Mouse (Mus musculus): ENCODE measurements around the gene Arhgef12. TPM values are rescaled to one million over a fixed set of nuclear protein-coding genes. Genes with fewer than 3 reads are reported as not detected.

Gene Arhgef12
- polyA plus RNA-seq, 1 experiment from 2014 or later = 8.1 TPM

DNA sequence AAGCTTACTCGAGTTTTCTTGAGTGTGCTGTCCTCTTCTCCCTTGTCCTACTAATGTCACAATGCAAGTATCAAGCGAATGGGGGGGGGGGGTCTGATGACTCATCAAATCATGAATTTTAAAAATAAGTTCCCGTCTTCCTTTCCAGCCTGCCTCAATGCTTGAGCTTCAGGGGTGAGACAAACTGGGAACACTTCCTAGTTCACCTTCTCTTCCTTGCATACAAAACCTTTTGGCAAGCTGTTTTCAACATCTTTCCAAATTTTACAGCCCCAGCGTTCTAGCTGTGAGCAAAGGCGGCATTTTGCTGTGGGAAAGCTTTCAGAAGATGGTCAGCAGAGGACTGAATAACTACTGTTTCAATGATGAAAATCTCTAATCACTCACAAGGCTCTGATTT is 516 bp upstream of the Arhgef12 start:
- no peak overlapping the region for H3K4me3 ChIP-seq (replicated peaks)
- no peaks in the 10 kb centered on the region for H3K27me3 ChIP-seq (replicated peaks)
- peaks cover 13% of the 10 kb centered on the region for H3K4me1 ChIP-seq (replicated peaks)
- no peak for ATAC-seq
- no peak overlapping the region for H3K27ac ChIP-seq
- H3K36me3 ChIP-seq = 0 out of 2 replicates have a peak, but pooled peaks cover 6% of the 10 kb centered on the region
- H3K9ac ChIP-seq = no peak overlapping the region
- 56% methylated on average over 5 of the region's 5 CpGs for WGBS
- H3K9me3 ChIP-seq = no peaks in the 10 kb centered on the region
- peak overlapping the region; percentile 79; the same call in 1 of the 2 replicates for H3K4me2 ChIP-seq (replicated peaks)

DNA sequence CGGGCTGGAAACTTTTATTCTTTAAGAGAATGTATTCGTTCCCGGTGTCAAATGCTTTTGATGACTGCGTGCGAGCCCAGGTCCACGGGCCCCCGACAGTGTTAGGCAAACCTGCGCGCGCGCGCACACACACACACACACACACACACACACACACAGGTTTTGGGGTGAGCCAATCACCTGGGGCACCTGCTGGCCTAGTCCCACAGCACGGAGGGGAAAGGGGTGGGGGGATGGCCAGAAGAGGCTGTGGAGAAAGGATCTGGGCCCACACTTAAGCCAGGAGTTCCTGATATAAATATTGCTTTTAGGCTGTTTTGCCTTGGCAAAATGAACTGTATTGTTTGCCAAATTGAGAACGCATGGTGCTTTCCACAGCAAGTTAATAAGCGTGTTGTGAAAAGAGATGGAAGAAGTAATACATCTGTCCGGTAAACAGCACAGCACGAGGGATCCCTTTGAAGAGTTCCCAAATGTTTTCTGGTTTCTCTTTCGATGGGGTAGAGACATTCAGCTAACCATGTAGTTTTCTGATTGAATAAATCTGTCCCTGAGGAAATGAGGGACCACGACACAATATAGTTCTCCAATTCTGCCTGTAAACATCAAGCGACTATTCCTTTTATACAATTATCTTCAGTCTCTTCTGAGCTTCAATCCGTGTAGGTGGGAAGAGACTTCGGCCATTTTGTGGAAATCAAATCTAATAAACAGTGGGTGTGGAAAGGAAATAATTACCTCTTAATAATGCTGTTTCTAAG is 433 bp downstream of the Arhgef12 start:
- H3K27ac ChIP-seq = peak overlapping the region; percentile 95
- H3K9ac ChIP-seq = peak overlapping the region; percentile 47; the same call in 1 of the 2 replicates
- H3K4me1 ChIP-seq (replicated peaks) = peaks cover 19% of the 10 kb centered on the region
- peak; percentile 37 for ATAC-seq
- H3K4me2 ChIP-seq (replicated peaks) = peak overlapping the region; percentile 79
- H3K9me3 ChIP-seq = no peaks in the 10 kb centered on the region
- H3K27me3 ChIP-seq (replicated peaks) = no peaks in the 10 kb centered on the region
- peak overlapping the region; percentile 77 for H3K4me3 ChIP-seq (replicated peaks)
- 0 out of 2 replicates have a peak, but pooled peaks cover 6% of the 10 kb centered on the region for H3K36me3 ChIP-seq
- WGBS = 12% methylated on average over 22 of the region's 22 CpGs

DNA sequence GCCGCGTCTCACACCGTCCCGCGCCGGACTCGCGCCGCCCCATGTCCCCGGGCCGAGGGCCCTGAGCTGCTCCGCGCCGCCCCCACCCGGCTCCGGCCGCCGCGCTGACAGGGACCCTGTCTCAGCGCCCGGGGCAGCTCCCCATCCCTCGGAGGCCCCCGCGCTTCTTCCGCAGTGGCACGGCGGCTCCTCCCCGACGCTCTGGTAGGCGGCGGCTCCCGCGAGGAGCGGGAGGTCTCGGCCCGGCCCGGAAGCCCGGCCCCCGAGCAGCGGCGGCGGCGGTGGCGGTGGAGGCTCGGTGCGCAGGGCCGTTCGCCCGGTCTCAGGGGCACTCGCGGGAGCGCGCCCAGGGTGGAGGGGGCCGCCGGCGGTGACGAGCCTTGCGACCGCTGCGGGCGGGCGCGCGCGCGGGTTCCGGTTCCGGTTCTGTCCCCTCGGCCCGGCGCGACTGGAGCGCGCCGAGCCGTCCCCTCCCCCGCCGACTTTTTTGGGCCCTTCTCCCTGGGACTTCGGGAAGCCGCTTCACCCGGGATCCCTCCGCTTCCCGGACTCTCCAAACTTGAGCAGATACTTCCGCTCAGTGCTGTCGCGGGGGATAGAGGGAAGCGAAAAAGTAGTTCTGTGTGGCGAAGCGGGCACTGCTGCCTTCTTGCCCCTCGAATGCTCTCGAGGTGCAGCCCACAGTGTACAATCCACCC is 1.2 kb downstream of the Arhgef12 start:
- peak overlapping the region; percentile 79 for H3K4me2 ChIP-seq (replicated peaks)
- ATAC-seq = peak; percentile 89
- WGBS = under 1% methylated on average over 90 of the region's 91 CpGs
- peaks cover 19% of the 10 kb centered on the region for H3K4me1 ChIP-seq (replicated peaks)
- peak overlapping the region; percentile 95 for H3K27ac ChIP-seq
- peak overlapping the region; percentile 77 for H3K4me3 ChIP-seq (replicated peaks)
- peak overlapping the region; percentile 78 for H3K9ac ChIP-seq
- no peaks in the 10 kb centered on the region for H3K27me3 ChIP-seq (replicated peaks)
- no peaks in the 10 kb centered on the region for H3K9me3 ChIP-seq
- 0 out of 2 replicates have a peak, but pooled peaks cover 3% of the 10 kb centered on the region for H3K36me3 ChIP-seq

DNA sequence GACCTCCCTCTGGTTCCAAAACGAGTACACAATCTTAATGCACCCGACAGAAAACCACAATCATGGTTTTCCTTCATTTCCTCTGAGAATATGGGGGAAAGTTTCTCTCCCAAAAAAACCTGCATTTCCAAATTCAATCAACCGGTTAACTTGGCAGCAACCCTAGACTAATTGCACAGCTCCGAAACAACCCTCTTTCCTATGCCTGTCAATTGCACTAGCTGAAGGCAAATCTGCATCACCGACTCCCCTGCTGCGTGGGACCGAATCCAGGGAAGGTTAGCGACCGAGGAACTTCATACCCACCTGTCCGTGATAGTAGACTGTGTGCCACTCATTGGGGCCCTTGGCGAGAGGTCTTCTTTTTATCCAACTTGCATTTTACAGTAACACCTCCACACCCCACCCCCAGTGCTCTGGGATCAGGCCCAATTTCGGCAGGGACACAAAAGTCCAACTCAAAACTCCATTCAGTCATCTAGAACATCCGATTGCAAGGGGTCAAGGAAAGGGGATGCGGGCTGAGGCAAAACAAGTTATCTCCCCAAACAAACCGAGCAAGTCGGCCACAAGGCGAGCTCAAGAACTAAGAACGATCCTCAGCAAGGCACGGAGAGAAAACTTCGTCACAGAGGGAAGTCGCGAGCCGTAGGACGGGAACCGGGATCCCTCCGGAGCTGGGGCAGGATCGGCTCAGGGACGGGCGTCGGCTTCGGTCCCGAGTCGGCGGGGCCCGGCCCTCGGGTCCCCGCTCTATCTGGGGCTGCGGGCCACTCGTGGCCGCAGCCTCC is 2.0 kb downstream of the Arhgef12 start:
- Histone ChIP-seq H3K9ac (peak overlapping the region; percentile 78), H3K4me2 (replicated peaks) (peak overlapping the region; percentile 79), H3K4me3 (replicated peaks) (peak overlapping the region; percentile 77), H3K27ac (peak overlapping the region; percentile 95), H3K36me3 (no peaks in the 10 kb centered on the region), H3K4me1 (replicated peaks) (peaks cover 19% of the 10 kb centered on the region), H3K9me3 (no peaks in the 10 kb centered on the region), H3K27me3 (replicated peaks) (no peaks in the 10 kb centered on the region)
- WGBS = 0% methylated on average over 40 of the region's 40 CpGs
- peak; percentile 3; the same call in 1 of the 2 replicates for ATAC-seq

DNA sequence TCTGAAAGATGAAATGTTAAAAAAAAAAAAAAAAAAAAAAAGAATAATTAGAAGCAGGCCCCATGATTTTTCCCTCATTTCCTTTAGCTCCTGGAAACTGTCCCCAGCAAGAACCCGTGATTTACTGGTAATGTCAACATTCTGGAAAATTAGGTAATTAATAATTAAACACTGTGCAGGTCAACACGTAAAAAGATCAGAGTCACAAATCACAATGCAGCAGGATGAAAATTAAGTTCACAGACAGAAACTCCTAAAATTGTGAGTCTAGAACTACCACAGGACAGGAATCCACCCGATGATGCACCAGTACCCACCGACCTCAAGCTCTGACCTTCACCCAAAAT is 2.5 kb downstream of the Arhgef12 start:
- Histone ChIP-seq H3K27me3 (replicated peaks) (no peaks in the 10 kb centered on the region), H3K4me1 (replicated peaks) (peaks cover 19% of the 10 kb centered on the region), H3K9me3 (no peaks in the 10 kb centered on the region), H3K4me3 (replicated peaks) (peak overlapping the region; percentile 77), H3K9ac (peak overlapping the region; percentile 78), H3K4me2 (replicated peaks) (peak overlapping the region; percentile 79), H3K27ac (no peak overlapping the region), H3K36me3 (no peaks in the 10 kb centered on the region)
- under 1% methylated on average over 4 of the region's 4 CpGs for WGBS
- ATAC-seq = no peak

DNA sequence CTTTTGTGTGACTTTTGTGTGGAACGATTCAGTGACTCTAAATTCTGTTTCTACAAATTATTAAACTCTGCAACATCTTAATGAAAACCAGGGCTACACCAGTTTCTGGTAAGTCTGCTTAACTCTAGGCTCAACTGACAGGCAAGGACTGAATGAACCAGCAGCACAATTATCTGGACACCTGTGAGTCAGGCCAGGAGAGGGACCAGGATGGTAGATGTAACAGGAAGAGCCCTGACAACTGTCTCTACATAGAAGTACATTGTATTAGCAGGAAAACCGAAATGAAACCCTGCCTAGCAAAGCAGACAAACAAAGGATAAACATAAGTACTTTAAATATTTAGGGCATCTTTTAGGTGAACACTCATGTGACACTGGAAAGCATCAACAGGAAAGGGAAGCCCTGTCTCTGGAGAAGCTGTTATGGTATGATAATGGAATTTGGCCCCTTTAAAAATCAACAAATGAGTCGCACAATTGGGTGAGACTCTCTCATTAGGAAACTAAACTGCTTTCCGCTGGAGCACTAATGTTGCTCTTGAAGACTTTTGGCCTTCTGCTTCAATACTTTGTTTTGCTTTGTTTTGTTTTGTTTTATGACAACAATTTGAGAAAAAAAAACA is 3.3 kb downstream of the Arhgef12 start:
- Histone ChIP-seq H3K27me3 (replicated peaks) (no peaks in the 10 kb centered on the region), H3K9ac (no peak overlapping the region), H3K4me1 (replicated peaks) (peaks cover 19% of the 10 kb centered on the region), H3K4me2 (replicated peaks) (peak overlapping the region; percentile 79), H3K9me3 (no peaks in the 10 kb centered on the region), H3K4me3 (replicated peaks) (peak overlapping the region; percentile 77), H3K27ac (no peak overlapping the region), H3K36me3 (no peaks in the 10 kb centered on the region)
- 16% methylated on average over 4 of the region's 4 CpGs for WGBS
- no peak for ATAC-seq

DNA sequence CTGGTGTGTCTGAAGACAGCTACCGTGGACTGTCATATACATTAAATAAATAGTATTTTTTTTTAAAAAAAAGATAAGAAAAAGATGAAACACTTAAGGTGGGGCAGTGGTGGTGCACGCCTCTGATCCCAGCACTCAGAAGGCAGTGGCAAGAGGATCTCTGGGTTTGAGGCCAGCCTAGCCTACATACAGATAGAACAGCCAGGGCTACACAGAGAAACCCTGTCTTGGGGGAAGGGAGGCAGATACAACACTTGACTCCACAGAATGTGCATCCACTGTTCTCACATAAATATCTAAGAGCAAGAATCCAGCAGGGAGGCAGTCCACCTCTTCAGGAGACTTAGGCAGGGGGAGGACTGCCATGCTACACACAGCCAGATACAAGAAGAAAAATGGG is 4.1 kb downstream of the Arhgef12 start:
- Histone ChIP-seq H3K4me3 (replicated peaks) (peak overlapping the region; percentile 12; the same call in 1 of the 2 replicates), H3K4me1 (replicated peaks) (peaks cover 19% of the 10 kb centered on the region)
- WGBS = 80% methylated on average over 2 of the region's 2 CpGs

DNA sequence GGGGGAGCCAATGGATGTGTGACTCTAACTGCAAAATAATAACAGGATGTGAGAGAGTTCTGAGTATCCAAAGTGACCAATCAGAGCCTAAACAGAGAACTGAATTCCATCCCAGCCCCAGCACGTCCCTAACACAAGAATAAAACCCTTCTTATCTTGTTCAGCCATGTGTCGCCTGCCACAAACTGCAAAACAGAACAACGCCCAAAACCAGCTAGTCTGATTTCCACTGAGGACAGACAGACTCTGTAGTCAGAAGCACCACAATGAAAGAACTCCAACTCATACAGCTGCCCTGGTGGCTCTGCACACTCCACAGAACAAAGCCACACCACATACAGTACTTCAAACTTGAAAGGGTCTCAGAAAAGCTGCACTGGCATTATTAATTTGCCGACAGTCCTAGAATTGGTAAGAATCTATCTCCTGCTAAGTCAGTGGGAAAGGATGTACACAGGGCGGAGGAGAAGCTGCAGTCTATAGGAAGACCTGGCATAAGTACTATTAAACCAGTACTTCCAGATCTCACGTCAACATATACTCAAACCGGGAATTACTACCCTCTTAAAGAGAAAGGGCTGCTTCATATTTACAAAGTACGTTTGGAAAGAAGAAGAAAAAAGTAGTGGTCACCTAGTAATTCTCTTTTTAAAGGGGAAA is 5.0 kb downstream of the Arhgef12 start:
- Histone ChIP-seq H3K36me3 (no peaks in the 10 kb centered on the region), H3K4me1 (replicated peaks) (peaks cover 19% of the 10 kb centered on the region), H3K9ac (no peak overlapping the region), H3K27me3 (replicated peaks) (no peaks in the 10 kb centered on the region), H3K27ac (no peak overlapping the region), H3K9me3 (no peaks in the 10 kb centered on the region), H3K4me2 (replicated peaks) (peak overlapping the region; percentile 25; the same call in 1 of the 2 replicates), H3K4me3 (replicated peaks) (no peak overlapping the region)
- WGBS = 63% methylated on average over 8 of the region's 8 CpGs
- no peak for ATAC-seq

More for the DNA sequence above, 4.1 kb downstream of the Arhgef12 start:
- H3K27me3 ChIP-seq (replicated peaks) = no peaks in the 10 kb centered on the region
- H3K9me3 ChIP-seq = no peaks in the 10 kb centered on the region
- ATAC-seq = no peak
- no peak overlapping the region for H3K27ac ChIP-seq
- H3K9ac ChIP-seq = no peak overlapping the region
- H3K4me2 ChIP-seq (replicated peaks) = peak overlapping the region; percentile 79
- H3K36me3 ChIP-seq = no peaks in the 10 kb centered on the region

DNA sequence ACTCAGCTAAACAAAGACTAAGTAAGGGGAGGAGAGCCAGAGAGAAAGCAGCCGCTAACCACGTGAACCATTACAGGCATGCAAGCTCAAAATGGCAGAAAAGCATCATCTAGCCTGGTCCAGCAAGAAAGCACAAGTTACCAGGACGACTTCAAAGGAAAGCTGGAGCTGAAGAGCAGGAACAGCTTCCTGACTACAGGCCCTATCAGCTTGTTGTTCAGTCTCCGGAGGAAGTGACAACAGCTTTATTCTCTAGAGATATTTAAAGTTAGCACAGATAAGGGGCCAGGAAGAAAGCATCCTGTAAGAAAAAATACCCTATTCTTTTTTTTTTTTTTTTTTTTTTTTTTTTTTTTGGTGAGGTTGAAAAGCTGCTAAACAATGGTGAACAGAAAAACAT is 8.1 kb downstream of the Arhgef12 start:
- peaks cover 18% of the 10 kb centered on the region for H3K4me1 ChIP-seq (replicated peaks)
- no peak overlapping the region for H3K4me3 ChIP-seq (replicated peaks)
- ATAC-seq = no peak
- no peak overlapping the region for H3K9ac ChIP-seq
- H3K9me3 ChIP-seq = no peaks in the 10 kb centered on the region
- H3K36me3 ChIP-seq = no peaks in the 10 kb centered on the region
- H3K27me3 ChIP-seq (replicated peaks) = no peaks in the 10 kb centered on the region
- no peak overlapping the region for H3K27ac ChIP-seq
- H3K4me2 ChIP-seq (replicated peaks) = no peak overlapping the region
- 65% methylated on average over 4 of the region's 4 CpGs for WGBS

DNA sequence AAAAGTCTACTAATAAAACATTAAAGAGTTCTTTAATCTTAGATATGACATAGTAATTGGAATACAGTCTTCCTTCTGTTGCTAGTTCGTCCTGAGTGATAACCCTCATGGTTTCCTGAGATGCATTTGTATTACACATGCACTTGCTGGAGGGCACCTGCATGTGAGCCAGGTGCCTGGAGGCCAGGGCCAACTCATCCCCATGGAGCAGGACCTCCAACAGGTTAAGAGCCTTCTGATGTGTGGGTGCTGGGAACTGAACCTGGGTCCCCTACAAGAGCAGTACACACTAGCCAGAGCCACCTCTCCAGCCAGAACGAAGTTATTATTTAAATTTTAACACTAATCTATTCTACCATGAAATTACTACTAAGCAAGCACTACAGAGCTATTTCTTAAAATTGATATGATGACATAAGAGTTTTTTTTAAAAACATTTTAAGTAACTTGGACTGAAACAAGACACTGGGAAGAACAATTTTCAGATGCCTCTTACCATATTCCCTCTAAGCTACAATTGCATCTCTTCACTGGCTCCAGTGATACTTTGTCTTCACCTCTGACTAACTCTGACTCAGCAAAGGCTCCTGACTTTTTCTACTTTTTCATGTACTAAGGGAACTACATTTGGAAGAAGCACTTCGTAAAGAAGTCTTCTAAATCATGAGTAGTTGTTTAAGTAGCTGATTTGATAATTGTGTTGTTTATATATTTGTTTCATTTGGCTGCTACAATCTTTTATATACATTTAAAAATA is 9.1 kb downstream of the Arhgef12 start:
- H3K36me3 ChIP-seq = no peaks in the 10 kb centered on the region
- H3K27ac ChIP-seq = no peak overlapping the region
- no peak overlapping the region for H3K9ac ChIP-seq
- no peaks in the 10 kb centered on the region for H3K9me3 ChIP-seq
- no peak overlapping the region for H3K4me3 ChIP-seq (replicated peaks)
- 88% methylated on average over 3 of the region's 3 CpGs for WGBS
- ATAC-seq = no peak
- peaks cover 10% of the 10 kb centered on the region for H3K4me1 ChIP-seq (replicated peaks)
- H3K4me2 ChIP-seq (replicated peaks) = no peak overlapping the region
- H3K27me3 ChIP-seq (replicated peaks) = no peaks in the 10 kb centered on the region

DNA sequence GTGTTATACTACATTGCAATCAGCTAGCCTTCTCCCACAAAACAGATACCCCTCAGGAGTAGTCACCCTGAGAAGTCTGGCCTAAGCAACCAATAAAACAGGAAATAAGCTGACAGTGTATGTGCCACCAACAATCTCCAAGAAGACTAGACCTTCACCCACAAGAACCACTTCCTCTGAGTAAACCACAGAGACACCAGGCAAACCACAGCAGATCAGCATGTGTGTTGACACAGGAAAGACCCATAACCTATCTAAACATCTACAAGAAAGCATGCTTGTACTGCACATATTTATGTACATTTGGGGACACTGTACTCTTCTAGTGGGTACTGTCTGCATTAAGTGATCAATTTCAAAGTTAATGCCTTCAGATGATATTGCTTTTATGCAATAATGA is 10.7 kb downstream of the Arhgef12 start:
- Histone ChIP-seq H3K9ac (no peak overlapping the region), H3K27ac (no peak overlapping the region), H3K27me3 (replicated peaks) (no peaks in the 10 kb centered on the region), H3K4me2 (replicated peaks) (no peak overlapping the region), H3K36me3 (no peaks in the 10 kb centered on the region), H3K4me1 (replicated peaks) (no peaks in the 10 kb centered on the region; the same call in 1 of the 2 replicates), H3K9me3 (no peaks in the 10 kb centered on the region), H3K4me3 (replicated peaks) (no peak overlapping the region)
- no peak for ATAC-seq

Data from intestine, embryonic 15.5 days (tissue).